Mouse (Mus musculus): Measurements from ENCODE around the gene Tspyl1. TPM values are rescaled to one million over a fixed set of nuclear protein-coding genes. Genes with fewer than 3 reads are reported as not detected.
A peak's percentile ranks its signal among the peaks of the same experiment; 100 is the strongest.

Gene Tspyl1
- total and polyA plus RNA-seq, 3 experiments = 10.8 to 16.3 TPM; not detected in 1

DNA sequence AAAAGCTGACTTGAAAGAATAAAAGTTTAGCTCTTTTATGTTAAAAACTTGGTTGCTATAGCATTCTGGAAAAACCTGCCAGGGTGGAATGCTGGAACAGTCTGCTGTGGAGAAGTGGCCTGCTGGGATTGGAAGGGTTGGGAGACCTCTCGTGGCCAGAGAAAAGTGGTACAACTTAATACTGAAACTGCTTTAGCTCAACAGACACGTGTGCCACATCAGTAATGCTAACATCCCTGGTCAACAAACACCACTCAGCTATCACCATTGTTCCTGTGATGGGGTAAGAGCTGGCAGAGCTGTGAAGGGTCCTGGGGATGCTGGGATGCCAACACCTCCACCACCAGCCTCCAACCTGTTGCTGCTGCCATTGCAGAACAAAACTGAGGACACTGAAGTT lies 46.3 kb downstream of the Tspyl1 start:
- Histone ChIP-seq H3K79me2 (ENCODE audit: control insufficient read depth, insufficient read depth, low read length, poor library complexity) (no peaks in the 10 kb centered on the region), H3K36me3 (ENCODE audit: control insufficient read depth in 1 of 2, insufficient read depth in 2 of 2, low read length in 2 of 2) (no peaks in the 10 kb centered on the region), H3K4me3 (ENCODE audit: control insufficient read depth in 1 of 2, insufficient read depth in 1 of 2, low read depth in 2 of 2, low read length in 2 of 2) (no peak overlapping the region), H3K9me3 (replicated peaks; ENCODE audit: insufficient read depth, low read length) (no peaks in the 10 kb centered on the region), H3K27ac (ENCODE audit: control insufficient read depth, low read depth, low read length) (no peak overlapping the region), H3K4me1 (ENCODE audit: control insufficient read depth in 1 of 2, insufficient read depth in 2 of 2, low read length in 2 of 2) (no peaks in the 10 kb centered on the region), H3K27me3 (ENCODE audit: control insufficient read depth in 1 of 2, insufficient read depth in 2 of 2, low read length in 2 of 2) (no peaks in the 10 kb centered on the region), H3K9ac (ENCODE audit: control insufficient read depth, low read depth, low read length, poor library complexity, severe bottlenecking) (no peak overlapping the region)
- DNase-seq (ENCODE audit: low read depth, low spot score) = peak; percentile 20
- TF ChIP-seq TCF12 (IDR thresholded peaks at IDR 0.05; ENCODE audit: low read depth, low read length) (no peak), CTCF (IDR thresholded peaks at IDR 0.05 in 2 of 3, conservative IDR thresholded peaks at IDR 0.05 in 1 of 3; ENCODE audit: control insufficient read depth in 1 of 3, insufficient read depth in 1 of 3, low read depth in 2 of 3, low read length in 3 of 3, poor library complexity in 1 of 3, severe bottlenecking in 1 of 3) (peak in 2 of 3 experiments; percentile 24 to 31; a peak in 3 of 6 replicates), SMC3 (IDR thresholded peaks at IDR 0.05; ENCODE audit: low read depth, low read length) (peak; percentile 23)

Other genes starting within 250 kb of the Tspyl1 start
- gene Trappc3l, start 244.6 kb upstream of the Tspyl1 start, total RNA-seq (2012; rRNA removed) = not detected in 2 replicates
- gene Trappc3l, start 244.6 kb upstream of the Tspyl1 start, polyA plus RNA-seq (2012; ENCODE audit: insufficient read depth in 1 of 2, insufficient read length in 2 of 2, low read depth in 1 of 2, low replicate concordance in 2 of 2, missing spikeins in 1 of 2) = not detected
- not detected in 2 replicates for gene Calhm4, start 237.9 kb upstream of the Tspyl1 start, total RNA-seq (2012; rRNA removed)
- not detected for gene Calhm4, start 237.9 kb upstream of the Tspyl1 start, polyA plus RNA-seq (2012; ENCODE audit: insufficient read depth in 1 of 2, insufficient read length in 2 of 2, low read depth in 1 of 2, low replicate concordance in 2 of 2, missing spikeins in 1 of 2)
- not detected in 2 replicates for gene Calhm5, start 185.7 kb upstream of the Tspyl1 start, total RNA-seq (2012; rRNA removed)
- gene Calhm5, start 185.7 kb upstream of the Tspyl1 start, polyA plus RNA-seq (2012; ENCODE audit: insufficient read depth in 1 of 2, insufficient read length in 2 of 2, low read depth in 1 of 2, low replicate concordance in 2 of 2, missing spikeins in 1 of 2) = not detected
- gene Calhm6, start 154.2 kb upstream of the Tspyl1 start, total RNA-seq (2012; rRNA removed) = not detected in 2 replicates
- not detected for gene Calhm6, start 154.2 kb upstream of the Tspyl1 start, polyA plus RNA-seq (2012; ENCODE audit: insufficient read depth in 1 of 2, insufficient read length in 2 of 2, low read depth in 1 of 2, low replicate concordance in 2 of 2, missing spikeins in 1 of 2)
- not detected in 2 replicates for gene Dse, start 74.5 kb upstream of the Tspyl1 start, total RNA-seq (2012; rRNA removed)
- gene Dse, start 74.5 kb upstream of the Tspyl1 start, polyA plus RNA-seq (2012; ENCODE audit: insufficient read depth in 1 of 2, insufficient read length in 2 of 2, low read depth in 1 of 2, low replicate concordance in 2 of 2, missing spikeins in 1 of 2) = not detected
- gene Tspyl4, start 15.3 kb downstream of the Tspyl1 start, total RNA-seq (2012; rRNA removed) = 0.04 and 0.07 TPM in 2 replicates
- under 1 TPM in 1 of 2 experiments, not detected in 1; 0.08 TPM for gene Tspyl4, start 15.3 kb downstream of the Tspyl1 start, polyA plus RNA-seq (2012; ENCODE audit: insufficient read depth in 1 of 2, insufficient read length in 2 of 2, low read depth in 1 of 2, low replicate concordance in 2 of 2, missing spikeins in 1 of 2)
- 0.03 TPM in 1 of 2 replicates, not detected in the other for gene Col10a1, start 107.8 kb downstream of the Tspyl1 start, total RNA-seq (2012; rRNA removed)
- gene Col10a1, start 107.8 kb downstream of the Tspyl1 start, polyA plus RNA-seq (2012; ENCODE audit: insufficient read depth in 1 of 2, insufficient read length in 2 of 2, low read depth in 1 of 2, low replicate concordance in 2 of 2, missing spikeins in 1 of 2) = under 1 TPM in 1 of 2 experiments, not detected in 1; 0.07 TPM
- 8.9 and 9.2 TPM in 2 replicates for gene Nt5dc1, start 136.4 kb downstream of the Tspyl1 start, total RNA-seq (2012; rRNA removed)
- 10 to 100 TPM in 1 of 2 experiments, not detected in 1; 11.5 TPM for gene Nt5dc1, start 136.4 kb downstream of the Tspyl1 start, polyA plus RNA-seq (2012; ENCODE audit: insufficient read depth in 1 of 2, insufficient read length in 2 of 2, low read depth in 1 of 2, low replicate concordance in 2 of 2, missing spikeins in 1 of 2)
- gene Frk, start 201.2 kb downstream of the Tspyl1 start, total RNA-seq (2012; rRNA removed) = not detected in 2 replicates
- gene Frk, start 201.2 kb downstream of the Tspyl1 start, polyA plus RNA-seq (2012; ENCODE audit: insufficient read depth in 1 of 2, insufficient read length in 2 of 2, low read depth in 1 of 2, low replicate concordance in 2 of 2, missing spikeins in 1 of 2) = not detected

Data from MEL (cell line).